Mouse (Mus musculus): Measurements from ENCODE around the gene Coa3.
"Not testable (repeated sequence)": the region's sequence is repeated elsewhere in the genome, so short reads cannot be mapped to it uniquely, and the experiment has no call there.

The Coa3 gene

GRCm38 (mm10) chr11:101278223-101279192 lies at the start of gene Coa3, which contains the start of gene Cntd1:
Coa3 (minus strand) TSS chr11:101279114.
Cntd1 (plus strand) TSS chr11:101279012.
- DNase-seq (ENCODE audit: extremely low read depth, insufficient read length, low spot score), result peak; percentile 73

GRCm38 (mm10) chr11:101327311-101327710 lies 48.4 kb upstream of the Coa3 start:
- DNase-seq (ENCODE audit: extremely low read depth, insufficient read length, low spot score), result no peak

GRCm38 (mm10) chr11:101326147-101326546 lies 47.2 kb upstream of the Coa3 start:
- no peak for DNase-seq (ENCODE audit: extremely low read depth, insufficient read length, low spot score)

DNA sequence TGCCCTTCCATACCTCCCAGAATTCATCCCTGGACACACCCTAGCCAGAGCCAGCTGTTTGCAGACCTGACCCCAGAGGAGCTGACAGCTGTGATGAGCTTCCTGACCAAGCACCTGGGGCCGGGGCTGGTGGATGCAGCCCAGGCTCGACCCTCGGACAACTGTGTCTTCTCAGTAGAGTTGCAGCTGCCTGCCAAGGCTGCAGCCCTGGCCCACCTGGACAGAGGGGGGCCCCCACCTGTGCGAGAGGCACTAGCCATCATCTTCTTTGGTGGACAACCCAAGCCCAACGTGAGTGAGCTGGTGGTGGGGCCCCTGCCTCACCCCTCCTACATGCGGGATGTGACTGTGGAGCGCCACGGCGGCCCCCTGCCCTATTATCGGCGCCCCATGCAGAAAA lies 46.3 kb upstream of the Coa3 start:
- DNase-seq (ENCODE audit: extremely low read depth, insufficient read length, low spot score), result not testable (repeated sequence)

DNA sequence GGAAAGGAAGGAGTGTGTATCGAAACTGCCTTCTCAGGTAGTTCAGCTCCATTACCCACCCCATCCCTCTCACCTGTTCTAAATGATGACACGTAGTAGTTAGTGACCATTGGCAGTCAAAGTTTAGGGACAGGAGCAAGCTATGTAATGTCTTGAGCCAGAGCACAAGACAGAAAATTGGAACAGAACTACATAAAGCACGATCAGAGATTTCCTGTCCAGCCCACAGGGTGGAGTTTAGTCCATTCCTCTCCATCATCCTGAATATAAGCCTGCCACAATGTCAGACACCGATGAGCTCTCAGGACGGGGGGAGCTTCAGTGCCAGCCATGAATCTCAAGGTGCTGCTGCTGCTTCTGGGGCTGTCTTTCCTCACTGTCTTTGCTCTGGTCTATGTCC lies 45.8 kb upstream of the Coa3 start, which contains the start of gene Aoc2:
TSS of gene Aoc2 (plus strand) at position 301 of the 400 bp plus-strand sequence.
- no peak for DNase-seq (ENCODE audit: extremely low read depth, insufficient read length, low spot score)

GRCm38 (mm10) chr11:101323609-101324008 lies 44.7 kb upstream of the Coa3 start:
- DNase-seq (ENCODE audit: extremely low read depth, insufficient read length, low spot score), result no peak

GRCm38 (mm10) chr11:101316501-101316917 lies 37.6 kb upstream of the Coa3 start:
- no peak for DNase-seq (ENCODE audit: extremely low read depth, insufficient read length, low spot score)

- peak; percentile 95 for DNase-seq (ENCODE audit: extremely low read depth, insufficient read length, low spot score)
These were observed 37.0 kb upstream of the Coa3 start, which contains the start of gene Psme3 for GRCm38 (mm10) chr11:101315665-101316500. Psme3 (plus strand) TSS chr11:101316213.

DNA sequence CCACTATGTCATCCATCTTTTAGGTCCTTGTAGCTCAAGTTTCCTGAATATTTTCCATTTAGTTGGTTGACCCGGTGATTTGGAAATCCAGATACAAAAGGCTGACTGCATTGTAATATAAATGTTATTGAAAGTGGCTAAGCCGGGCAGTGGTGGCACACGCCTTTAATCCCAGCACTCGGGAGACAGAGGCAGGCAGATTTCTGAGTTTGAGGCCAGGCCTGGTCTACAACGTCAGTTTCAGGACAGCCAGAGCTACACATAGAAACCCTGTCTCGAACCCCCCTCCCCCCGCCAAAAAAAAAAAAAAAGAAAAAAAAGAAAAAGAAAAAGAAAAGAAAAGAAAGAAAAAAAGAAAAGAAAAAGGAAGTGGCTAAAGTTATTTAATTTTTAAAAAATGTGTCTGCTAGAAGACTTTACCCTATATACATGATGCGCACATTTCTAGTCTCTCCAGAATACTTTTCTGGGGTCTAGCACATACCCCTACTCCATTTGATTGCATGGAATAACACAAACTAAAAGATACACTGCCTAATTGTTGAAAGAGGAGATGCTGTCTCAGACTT lies 36.3 kb upstream of the Coa3 start:
- no peak for DNase-seq (ENCODE audit: extremely low read depth, insufficient read length, low spot score)

DNA sequence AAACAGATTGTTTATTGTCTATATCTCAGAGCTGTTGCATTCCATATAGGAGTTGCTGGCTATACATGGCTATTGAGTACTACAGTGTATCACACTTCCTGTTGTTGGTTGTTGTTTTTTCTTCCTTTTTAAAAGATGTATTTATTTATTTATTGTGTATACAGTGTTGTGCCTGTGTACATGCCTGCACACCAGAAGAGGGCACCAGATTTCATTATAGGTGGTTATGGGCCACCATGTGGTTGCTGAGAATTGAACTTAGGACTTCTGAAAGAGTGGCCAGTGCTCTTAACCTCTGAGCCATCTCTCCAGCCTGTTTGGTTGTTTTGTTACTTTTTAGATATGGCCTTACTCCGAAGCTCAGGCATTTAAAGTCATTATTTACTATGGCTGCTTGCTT lies 35.7 kb upstream of the Coa3 start:
- DNase-seq (ENCODE audit: extremely low read depth, insufficient read length, low spot score), result no peak

GRCm38 (mm10) chr11:101312150-101312549 lies 33.2 kb upstream of the Coa3 start:
- no peak for DNase-seq (ENCODE audit: extremely low read depth, insufficient read length, low spot score)

- DNase-seq (ENCODE audit: extremely low read depth, insufficient read length, low spot score), result no peak
These were observed 32.2 kb upstream of the Coa3 start for GRCm38 (mm10) chr11:101311083-101311482.

DNA sequence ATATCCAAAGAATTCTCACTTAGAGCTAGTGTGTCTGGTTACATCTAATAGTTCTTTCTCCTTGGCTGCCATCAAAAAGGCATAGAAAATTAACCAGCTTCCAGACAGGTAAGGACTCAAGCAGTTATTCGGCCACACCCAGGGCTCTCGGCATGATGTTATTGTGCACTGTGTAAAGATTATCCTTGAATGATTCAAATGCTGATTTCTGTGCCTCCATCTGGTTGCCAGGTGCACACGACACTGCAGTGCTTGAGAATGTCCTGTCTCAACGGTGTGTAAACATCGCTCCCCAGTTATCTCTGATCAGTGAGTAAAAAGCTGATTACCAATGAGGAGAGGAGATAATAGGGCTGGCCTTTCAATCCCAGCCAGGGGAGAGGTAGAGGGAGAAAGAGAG lies 28.8 kb upstream of the Coa3 start:
- no peak for DNase-seq (ENCODE audit: extremely low read depth, insufficient read length, low spot score)

DNA sequence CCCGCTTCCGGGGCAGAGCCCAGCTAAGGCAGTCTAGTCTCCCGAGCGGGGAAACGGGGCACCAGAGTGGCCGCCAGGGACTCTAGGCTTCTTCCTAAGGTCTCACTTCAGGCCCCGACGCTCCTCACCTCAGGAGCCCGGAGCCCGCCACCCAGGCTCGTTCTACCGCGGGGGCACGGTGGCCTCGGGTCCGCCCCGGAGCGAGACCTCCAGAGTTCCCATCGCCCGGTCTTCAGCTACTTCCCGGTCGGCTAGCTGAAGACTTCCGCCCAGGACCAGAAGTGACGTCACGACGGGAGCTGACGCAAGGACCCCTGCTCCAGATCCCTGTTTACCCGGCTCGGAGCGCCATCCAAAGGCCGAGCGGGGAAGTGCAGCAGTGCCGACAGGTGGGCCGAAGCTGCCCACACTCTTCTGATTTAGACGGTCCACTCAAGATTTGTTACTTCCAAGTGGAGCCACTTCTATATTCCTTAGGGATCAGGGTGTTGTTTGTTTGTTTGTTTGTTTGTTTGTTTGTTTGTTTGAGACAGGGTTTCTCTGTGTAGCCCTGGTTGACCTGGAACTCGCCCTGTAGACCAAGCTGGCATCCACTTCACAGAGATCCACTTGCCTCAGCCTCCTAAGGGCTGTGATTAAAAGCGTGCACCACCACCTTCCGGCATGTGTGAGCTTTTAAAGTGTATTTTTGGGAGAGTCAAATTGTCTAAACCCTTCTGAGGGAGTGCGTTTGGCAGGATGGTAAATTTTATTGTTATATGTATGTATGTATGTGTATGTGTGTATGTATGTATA lies 23.3 kb upstream of the Coa3 start, which contains the start of gene Becn1:
TSS of gene Becn1 (minus strand) at position 283 of the 795 bp plus-strand sequence.
- DNase-seq (ENCODE audit: extremely low read depth, insufficient read length, low spot score), result peak; percentile 93

GRCm38 (mm10) chr11:101301299-101302003 lies 22.5 kb upstream of the Coa3 start:
- no peak for DNase-seq (ENCODE audit: extremely low read depth, insufficient read length, low spot score)

DNA sequence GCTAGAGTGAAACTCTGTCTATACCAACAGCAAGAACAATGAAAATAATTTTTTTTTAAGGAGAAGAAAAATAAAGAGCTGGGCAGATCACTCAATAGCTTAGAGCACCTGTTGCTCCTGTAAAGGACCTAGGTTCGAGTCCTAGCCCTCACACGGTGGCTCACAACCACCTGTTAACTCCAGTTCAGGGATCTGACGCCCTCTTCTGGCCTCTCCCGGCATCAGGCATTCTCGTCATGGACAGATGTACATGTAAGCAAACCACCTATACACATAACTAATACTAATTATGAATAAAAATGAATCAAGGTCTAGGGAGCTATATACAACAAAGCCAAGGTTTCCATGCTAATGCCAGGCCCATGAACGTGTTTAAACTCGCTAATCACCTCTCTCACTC lies 22.0 kb upstream of the Coa3 start:
- DNase-seq (ENCODE audit: extremely low read depth, insufficient read length, low spot score), result no peak

GRCm38 (mm10) chr11:101295191-101295590 lies 16.3 kb upstream of the Coa3 start:
- no peak for DNase-seq (ENCODE audit: extremely low read depth, insufficient read length, low spot score)

- no peak for DNase-seq (ENCODE audit: extremely low read depth, insufficient read length, low spot score)
These were observed 12.3 kb upstream of the Coa3 start for GRCm38 (mm10) chr11:101291231-101291630.

DNA sequence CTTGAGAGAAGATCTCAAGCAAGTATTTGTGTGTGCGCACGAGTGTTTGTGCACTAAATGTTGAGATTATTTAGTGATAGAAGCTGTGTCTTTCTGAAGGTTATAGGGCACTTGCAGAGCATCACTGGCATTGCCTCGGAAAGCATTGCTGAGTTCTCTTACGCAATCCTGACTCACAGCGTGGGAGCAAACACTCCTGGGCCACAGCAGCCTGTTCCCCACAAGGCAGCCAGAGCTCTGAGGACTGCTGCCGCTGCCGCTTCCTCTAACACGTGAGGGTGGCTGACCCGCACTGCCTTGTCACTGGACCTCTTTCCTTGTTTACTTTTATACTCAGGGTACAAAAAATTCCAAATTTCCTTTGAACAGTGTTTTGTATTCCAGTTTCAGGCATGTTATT lies 8.4 kb upstream of the Coa3 start:
- DNase-seq (ENCODE audit: extremely low read depth, insufficient read length, low spot score), result peak; percentile 45

Data from 3134 (cell line).